In the genomic region with DNA sequence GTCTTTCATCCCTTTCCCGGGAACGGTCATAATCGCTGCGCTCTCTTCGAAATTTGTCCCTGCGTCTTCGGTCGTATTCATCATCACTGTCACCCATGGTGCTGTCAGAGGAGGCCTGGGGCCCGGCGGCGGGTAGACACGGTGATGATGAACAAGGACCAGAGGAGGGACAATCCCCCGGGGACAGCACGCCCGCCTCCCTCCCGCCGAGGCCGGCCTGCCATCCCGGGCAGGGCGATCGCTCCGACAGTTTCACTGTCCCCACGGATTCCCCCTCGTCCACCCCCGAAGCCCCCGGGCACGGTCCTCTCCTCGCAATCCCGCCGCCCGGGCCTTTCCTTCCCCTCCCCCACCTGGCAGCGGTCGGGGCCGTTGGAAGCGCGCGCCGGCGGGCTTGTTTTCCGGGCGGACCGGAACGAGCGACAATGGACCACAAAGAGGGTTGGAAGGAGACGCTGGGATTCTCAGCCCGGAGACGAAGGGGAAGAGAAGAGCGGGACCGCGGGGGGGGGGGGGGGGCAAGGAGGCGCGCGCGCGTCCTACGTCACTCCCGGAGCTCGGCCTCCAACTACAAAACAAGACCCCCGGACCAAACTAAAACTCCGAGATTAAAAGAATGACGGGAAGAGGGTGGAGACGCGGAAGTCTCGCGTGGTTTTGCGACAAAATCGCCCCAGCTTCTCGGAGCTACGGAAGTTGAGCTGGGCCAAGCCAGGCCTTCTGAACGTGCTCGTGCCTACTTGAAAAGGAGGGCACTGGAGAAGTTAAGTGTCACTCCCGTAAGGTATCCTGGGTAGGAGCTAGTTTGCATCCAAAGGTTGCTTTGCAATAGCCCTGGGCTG, we compare ENCODE assay signal across 8 mouse cellular contexts. TPM values are rescaled to one million over a fixed set of nuclear protein-coding genes. Genes with fewer than 3 reads are reported as not detected.
A peak's percentile ranks its signal among the peaks of the same experiment; 100 is the strongest.
DNase-seq lines count a peak whose midpoint lies in the region; ATAC-seq lines count a peak whose summit lies in the region.

Gene Srrt, minus strand, starts transcription at position 604 of the 842 bp plus-strand sequence.

- DNase-seq in MN1 (ENCODE audit: low spot score) = peak; percentile 98
- peak; percentile 86 for DNase-seq in cerebellum, adult 8-10 months
- DNase-seq in forelimb bud, embryonic 11.5 days (ENCODE audit: low read depth, low spot score) = peak; percentile 98
- peak; percentile 89 to 90 for DNase-seq in layer of hippocampus, postnatal 10 days (ENCODE audit: low spot score in 2 of 2)
- DNase-seq in lung, postnatal 10 days = peak; percentile 96
- DNase-seq in ovary, postnatal 36 days (ENCODE audit: low spot score) = peak; percentile 88
- DNase-seq in thymus, postnatal 25 days = peak; percentile 91

- ATAC-seq in hematopoietic stem cell, adult 5-6 weeks (replicated peaks in 1 of 2; ENCODE audit: insufficient read depth in 1 of 2, low FRiP score in 2 of 2, low TSS enrichment in 1 of 2, low read depth in 1 of 2, poor library complexity in 2 of 2, severe bottlenecking in 2 of 2) = peak; percentile 86 to 87

RNA-seq across cellular contexts. Expression of gene Srrt, which starts in this region (rescaled TPM):
- 313 and 317 TPM in 2 replicates for total RNA-seq in hematopoietic stem cell, adult 5-6 weeks (2017)
- 100 to 1,000 TPM; 188 to 191 TPM for total RNA-seq in layer of hippocampus, postnatal 10 days (2021)

Comparison
In these comparisons a context has a peak if more than half of its experiments do, and no peak if none do; other contexts are left out.
1. Peak in every context shown above with its lines: DNase-seq and ATAC-seq.